Mouse (Mus musculus) forebrain, embryonic 12.5 days (tissue): ENCODE results near the gene Rab20. TPM values are rescaled to one million over a fixed set of nuclear protein-coding genes. Genes with fewer than 3 reads are reported as not detected.
A peak's percentile ranks its signal among the peaks of the same experiment; 100 is the strongest.
"Not testable (repeated sequence)": the region's sequence is repeated elsewhere in the genome, so short reads cannot be mapped to it uniquely, and the experiment has no call there.

Experiments used
- ATAC-seq: fragments of 200-750 bp; cut with Nextera tagmentation; 2 replicates; pipeline ENCODE4 v1.8.0; 2017; ENCODE audit warnings: moderate TSS enrichment; ENCODE audit not compliant: low FRiP score
- H3K27ac ChIP-seq: fragments of 300-500 bp; sonication (generic); 2 replicates; pipeline ENCODE4 v1.5.1; 2016; ENCODE audit warnings: mild to moderate bottlenecking
- H3K27me3 ChIP-seq: fragments of 300-500 bp; sonication (generic); 2 replicates; pipeline ENCODE4 v1.6.1; 2016; ENCODE audit warnings: mild to moderate bottlenecking
- H3K36me3 ChIP-seq: fragments of 300-500 bp; sonication (generic); replicated peaks from 2 replicates; pipeline ENCODE4 v1.6.1; 2016; ENCODE audit warnings: mild to moderate bottlenecking
- H3K4me1 ChIP-seq: fragments of 300-500 bp; sonication (generic); 2 replicates; pipeline ENCODE4 v1.6.1; 2016
- H3K4me2 ChIP-seq: fragments of 300-500 bp; sonication (generic); 2 replicates; pipeline ENCODE4 v1.6.1; 2016; ENCODE audit warnings: mild to moderate bottlenecking, moderate library complexity
- H3K4me3 ChIP-seq: fragments of 300-500 bp; sonication (generic); replicated peaks from 2 replicates; pipeline ENCODE4 v1.5.1; 2016; ENCODE audit warnings: mild to moderate bottlenecking
- H3K9ac ChIP-seq: fragments of 300-500 bp; sonication (generic); 2 replicates; pipeline ENCODE4 v1.6.1; 2016; ENCODE audit warnings: mild to moderate bottlenecking
- H3K9me3 ChIP-seq: fragments of 300-500 bp; sonication (generic); 2 replicates; pipeline ENCODE4 v1.6.1; 2016
- WGBS: fragments of 180-500 bp; shearing (Covaris S2); methylation state at CpG from one replicate; pipeline ENCODE4 v1.1.7; 2016; 5-methylcytosine and 5-hydroxymethylcytosine counted together
- polyA plus RNA-seq: library from polyadenylated mRNA; unstranded; fragments of >200 nt; fragmentation: Nextera tagmentation; extraction: Ambion mirVana; gene quantifications from 2 replicates; pipeline ENCODE4 v1.2.1, GENCODE M21; 2016

Gene Rab20
- polyA plus RNA-seq, 1 experiment from 2014 or later: 0.36 TPM

DNA sequence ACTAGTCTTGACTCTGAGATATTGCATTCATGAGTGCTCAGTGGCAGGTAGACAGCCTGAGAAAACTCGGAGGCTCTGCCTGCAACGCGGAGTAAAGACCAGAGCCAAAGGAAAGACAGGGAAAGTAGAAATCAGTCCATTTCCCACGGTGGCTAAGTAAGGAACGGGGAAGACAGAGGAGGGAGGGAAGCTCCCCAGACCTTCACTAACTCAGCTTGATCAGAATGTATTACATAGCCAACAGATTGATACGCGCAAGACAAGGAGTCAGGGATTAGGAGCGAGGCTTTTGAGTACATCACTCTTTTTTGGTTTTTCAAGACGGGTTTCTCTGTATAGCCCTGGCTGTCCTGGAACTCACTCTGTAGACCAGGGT is 1.3 kb downstream of the Rab20 start:
- peak overlapping the region; percentile 0; the same call in 1 of the 2 replicates for H3K4me3 ChIP-seq
- no peak for ATAC-seq
- WGBS: 6% methylated on average over 9 of the region's 9 CpGs
- H3K9ac ChIP-seq: no peak overlapping the region
- H3K4me1 ChIP-seq: peaks cover 28% of the 10 kb centered on the region
- H3K27me3 ChIP-seq: peaks cover 97% of the 10 kb centered on the region
- no peaks in the 10 kb centered on the region for H3K36me3 ChIP-seq
- peak overlapping the region; percentile 88 for H3K4me2 ChIP-seq
- H3K9me3 ChIP-seq: no peaks in the 10 kb centered on the region
- no peak overlapping the region for H3K27ac ChIP-seq

DNA sequence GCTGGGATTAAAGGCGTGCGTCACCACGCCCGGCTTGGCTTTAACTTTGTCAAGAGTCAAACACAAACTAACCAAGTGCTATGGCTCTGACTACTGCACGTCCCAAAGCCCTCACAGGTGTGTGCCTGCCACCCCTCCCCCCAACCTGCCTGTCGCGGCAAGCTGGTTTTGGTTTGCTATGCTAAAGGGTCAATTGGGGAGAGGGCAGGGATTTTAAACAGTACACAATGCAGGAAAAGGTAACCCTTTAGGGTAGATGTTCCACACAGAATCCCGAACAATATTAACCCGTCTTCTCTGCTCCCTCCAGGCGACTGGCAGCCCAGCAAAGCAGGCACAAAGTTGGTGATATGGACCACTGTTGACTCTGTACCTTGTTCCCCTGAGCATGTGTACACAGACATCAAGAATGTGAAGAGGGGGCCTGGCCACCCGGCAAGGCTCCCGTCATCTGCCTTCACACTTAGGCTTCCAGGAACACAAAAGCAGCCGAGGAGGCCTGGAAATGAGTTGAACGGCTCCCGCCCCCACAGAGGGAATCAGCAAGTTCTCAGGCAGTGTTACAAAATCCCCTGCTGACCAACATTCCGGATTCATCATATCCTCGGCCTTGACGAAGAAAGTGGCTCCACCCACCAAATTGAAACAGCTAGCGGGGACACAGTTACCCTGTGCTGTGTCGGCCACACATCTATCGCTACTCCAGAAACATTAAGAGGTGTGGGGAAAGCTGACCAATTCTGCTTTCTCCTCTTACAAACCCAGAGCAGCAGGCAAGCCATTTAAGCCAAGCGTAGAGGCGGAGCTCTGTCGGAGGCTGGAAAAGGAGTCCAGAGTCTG is 2.0 kb downstream of the Rab20 start:
- peaks cover 94% of the 10 kb centered on the region for H3K27me3 ChIP-seq
- 7% methylated on average over 24 of the region's 24 CpGs for WGBS
- H3K4me1 ChIP-seq: peaks cover 28% of the 10 kb centered on the region
- H3K4me3 ChIP-seq: peak overlapping the region; percentile 0; the same call in 1 of the 2 replicates
- no peaks in the 10 kb centered on the region for H3K9me3 ChIP-seq
- peak overlapping the region; percentile 88 for H3K4me2 ChIP-seq
- no peaks in the 10 kb centered on the region for H3K36me3 ChIP-seq
- ATAC-seq: no peak
- no peak overlapping the region for H3K27ac ChIP-seq
- H3K9ac ChIP-seq: no peak overlapping the region

- WGBS: 24% methylated on average over 2 of the region's 2 CpGs
These were observed 2.6 kb downstream of the Rab20 start for GRCm38 (mm10) chr8:11475876-11476275.

DNA sequence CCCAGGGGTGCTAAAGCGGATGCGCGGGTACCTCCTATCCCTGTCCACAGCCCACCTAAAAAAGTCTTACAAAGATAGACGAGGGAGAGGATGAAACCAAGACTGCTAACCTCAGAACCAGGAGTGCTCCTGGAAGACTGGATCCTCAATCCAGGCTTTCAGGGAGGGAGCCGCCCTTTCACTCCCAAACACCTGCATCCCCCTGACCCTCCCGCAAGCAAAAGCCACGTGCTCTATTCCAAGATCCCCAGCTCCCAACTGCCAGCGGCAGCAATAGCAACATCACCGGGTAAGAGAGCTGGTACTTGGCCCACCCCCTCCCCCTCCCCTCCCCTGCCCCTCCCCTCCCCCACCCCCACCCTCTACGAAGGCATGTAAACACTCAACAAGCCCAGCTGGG is 3.1 kb downstream of the Rab20 start:
- Histone ChIP-seq H3K4me1 (peaks cover 31% of the 10 kb centered on the region), H3K9me3 (no peaks in the 10 kb centered on the region), H3K9ac (no peak overlapping the region), H3K36me3 (no peaks in the 10 kb centered on the region), H3K27me3 (peaks cover 91% of the 10 kb centered on the region), H3K4me3 (no peak overlapping the region), H3K4me2 (no peak overlapping the region), H3K27ac (no peak overlapping the region)
- 5% methylated on average over 9 of the region's 10 CpGs for WGBS
- ATAC-seq: no peak

More at GRCm38 (mm10) chr8:11475876-11476275, 2.6 kb downstream of the Rab20 start:
- Histone ChIP-seq H3K9me3 (no peaks in the 10 kb centered on the region), H3K4me3 (no peak overlapping the region), H3K27ac (no peak overlapping the region), H3K4me1 (peaks cover 31% of the 10 kb centered on the region), H3K27me3 (peaks cover 92% of the 10 kb centered on the region), H3K4me2 (no peak overlapping the region), H3K36me3 (no peaks in the 10 kb centered on the region), H3K9ac (no peak overlapping the region)
- ATAC-seq: no peak

DNA sequence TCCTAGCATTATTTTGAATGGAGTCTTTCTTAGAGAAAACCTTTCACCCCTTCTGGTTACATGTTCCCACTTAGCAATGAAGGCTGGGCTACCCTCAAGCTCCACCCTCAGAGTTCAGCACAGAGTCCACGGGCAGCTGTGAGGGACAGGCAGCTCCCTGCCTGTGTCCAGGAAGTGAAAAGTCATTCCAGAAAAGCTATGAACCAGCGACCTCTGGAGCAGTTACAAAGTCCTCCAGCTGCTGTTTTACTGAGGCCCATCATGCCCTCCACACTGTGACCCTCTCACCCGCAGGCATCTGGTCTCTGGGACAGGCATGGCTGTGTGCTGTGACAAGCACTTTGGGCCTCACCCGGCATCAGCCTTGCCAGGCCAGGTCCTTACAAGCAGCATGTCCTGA is 5.4 kb downstream of the Rab20 start:
- Histone ChIP-seq H3K9me3 (no peaks in the 10 kb centered on the region), H3K4me1 (peaks cover 21% of the 10 kb centered on the region), H3K27ac (no peak overlapping the region), H3K4me3 (no peak overlapping the region), H3K36me3 (no peaks in the 10 kb centered on the region), H3K4me2 (no peak overlapping the region), H3K9ac (no peak overlapping the region), H3K27me3 (peaks cover 69% of the 10 kb centered on the region)
- WGBS: 48% methylated on average over 4 of the region's 4 CpGs
- no peak for ATAC-seq

GRCm38 (mm10) chr8:11471309-11471708 is 7.2 kb downstream of the Rab20 start:
- peaks cover 51% of the 10 kb centered on the region for H3K27me3 ChIP-seq
- no peaks in the 10 kb centered on the region for H3K36me3 ChIP-seq
- WGBS: 32% methylated on average over 8 of the region's 8 CpGs
- H3K9ac ChIP-seq: no peak overlapping the region
- H3K9me3 ChIP-seq: no peaks in the 10 kb centered on the region
- no peak for ATAC-seq
- H3K27ac ChIP-seq: no peak overlapping the region
- no peak overlapping the region for H3K4me2 ChIP-seq
- H3K4me3 ChIP-seq: no peak overlapping the region
- H3K4me1 ChIP-seq: peaks cover 8% of the 10 kb centered on the region

GRCm38 (mm10) chr8:11470694-11471093 is 7.8 kb downstream of the Rab20 start:
- Histone ChIP-seq H3K9ac (no peak overlapping the region), H3K36me3 (no peaks in the 10 kb centered on the region), H3K9me3 (no peaks in the 10 kb centered on the region), H3K27ac (no peak overlapping the region), H3K4me2 (no peak overlapping the region), H3K4me1 (peaks cover 13% of the 10 kb centered on the region), H3K4me3 (no peak overlapping the region), H3K27me3 (peaks cover 45% of the 10 kb centered on the region)
- 71% methylated on average over 7 of the region's 7 CpGs for WGBS
- no peak for ATAC-seq

DNA sequence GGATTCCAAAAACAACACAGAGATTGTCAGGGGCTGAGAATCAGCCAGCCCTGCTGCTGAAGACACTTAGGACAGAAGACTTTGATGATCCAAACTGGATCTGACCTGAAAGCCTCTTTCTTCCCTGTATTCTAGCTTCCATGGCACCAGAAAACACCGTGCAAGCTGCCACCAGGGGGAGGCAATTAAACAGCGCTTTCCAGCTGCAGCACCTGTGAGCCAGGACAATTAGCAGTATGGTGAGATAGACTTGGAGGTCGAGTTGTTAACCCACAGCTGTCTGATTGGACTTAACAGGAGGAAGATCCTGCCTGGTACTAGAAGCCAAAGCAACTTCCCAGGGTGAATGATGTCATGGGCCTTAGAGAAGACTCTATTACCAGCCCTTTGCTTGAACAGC is 9.4 kb downstream of the Rab20 start:
- ATAC-seq: no peak
- Histone ChIP-seq H3K27me3 (peaks cover 29% of the 10 kb centered on the region), H3K4me2 (no peak overlapping the region), H3K4me3 (no peak overlapping the region), H3K4me1 (peaks cover 13% of the 10 kb centered on the region), H3K9me3 (no peaks in the 10 kb centered on the region), H3K27ac (no peak overlapping the region), H3K36me3 (no peaks in the 10 kb centered on the region), H3K9ac (no peak overlapping the region)
- 5% methylated on average over 3 of the region's 3 CpGs for WGBS

- H3K4me2 ChIP-seq, H3K27me3 ChIP-seq, H3K27ac ChIP-seq, H3K4me3 ChIP-seq, H3K9me3 ChIP-seq, H3K36me3 ChIP-seq, ATAC-seq, H3K9ac ChIP-seq: not testable (repeated sequence)
- peaks cover 13% of the 10 kb centered on the region for H3K4me1 ChIP-seq
- 52% methylated on average over 5 of the region's 5 CpGs for WGBS
These were observed 12.0 kb downstream of the Rab20 start for GRCm38 (mm10) chr8:11466528-11466927.

DNA sequence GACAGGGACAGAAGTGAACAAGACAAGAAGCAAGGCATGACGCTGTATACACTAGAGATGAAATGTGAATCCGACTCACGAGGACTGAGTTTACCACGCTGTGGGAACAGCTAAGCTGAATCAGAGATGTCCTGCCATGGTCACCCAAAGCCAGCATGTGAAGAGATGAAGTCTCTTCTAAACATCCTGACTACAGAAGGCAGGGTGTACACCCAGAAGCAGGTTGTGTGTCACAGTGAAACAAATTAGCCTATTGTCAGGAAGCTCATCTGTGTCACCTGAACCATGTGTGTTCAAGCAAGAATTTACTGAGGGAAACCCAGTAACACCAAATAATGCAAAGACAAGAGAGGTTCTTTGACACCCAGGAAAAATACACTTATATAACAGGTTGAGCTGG is 12.9 kb downstream of the Rab20 start:
- Histone ChIP-seq H3K9me3 (no peaks in the 10 kb centered on the region), H3K4me3 (no peak overlapping the region), H3K4me1 (peaks cover 10% of the 10 kb centered on the region), H3K36me3 (no peaks in the 10 kb centered on the region), H3K27me3 (peaks cover 4% of the 10 kb centered on the region; the same call in 1 of the 2 replicates), H3K4me2 (no peak overlapping the region), H3K9ac (no peak overlapping the region), H3K27ac (no peak overlapping the region)
- 86% methylated on average over 4 of the region's 4 CpGs for WGBS
- no peak for ATAC-seq

- Histone ChIP-seq H3K9ac (no peak overlapping the region), H3K27me3 (no peaks in the 10 kb centered on the region), H3K27ac (no peak overlapping the region), H3K4me1 (peaks cover 10% of the 10 kb centered on the region), H3K9me3 (no peaks in the 10 kb centered on the region), H3K4me2 (no peak overlapping the region), H3K36me3 (no peaks in the 10 kb centered on the region), H3K4me3 (no peak overlapping the region)
- WGBS: 82% methylated on average over 3 of the region's 3 CpGs
- ATAC-seq: no peak
These were observed 13.9 kb downstream of the Rab20 start for GRCm38 (mm10) chr8:11464707-11464964.

GRCm38 (mm10) chr8:11463889-11464706 is 14.4 kb downstream of the Rab20 start:
- 87% methylated on average over 12 of the region's 12 CpGs for WGBS

DNA sequence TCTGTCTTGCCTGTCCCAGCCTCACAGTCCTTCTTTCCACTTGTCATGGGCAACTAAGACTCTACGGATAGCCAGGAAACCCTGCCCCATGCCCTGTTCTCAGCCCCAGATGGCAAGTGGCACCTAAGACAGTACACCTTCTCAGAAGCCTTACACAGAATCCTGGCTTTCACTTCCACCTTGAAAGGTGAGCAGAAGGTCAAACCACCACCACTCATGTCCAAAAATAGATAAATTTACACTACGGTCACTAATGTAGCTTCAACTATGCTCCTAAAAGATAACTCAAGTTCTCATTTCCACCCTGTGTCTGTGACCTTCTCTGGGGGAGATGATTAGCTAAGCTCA is 15.0 kb downstream of the Rab20 start:
- Histone ChIP-seq H3K27me3 (no peaks in the 10 kb centered on the region), H3K4me2 (no peak overlapping the region), H3K9me3 (no peaks in the 10 kb centered on the region), H3K4me1 (peaks cover 7% of the 10 kb centered on the region; the same call in 1 of the 2 replicates), H3K9ac (no peak overlapping the region), H3K4me3 (no peak overlapping the region), H3K27ac (no peak overlapping the region), H3K36me3 (no peaks in the 10 kb centered on the region)
- no peak for ATAC-seq
- WGBS: 97% methylated on average over 2 of the region's 2 CpGs

More at GRCm38 (mm10) chr8:11463889-11464706, 14.4 kb downstream of the Rab20 start:
- Histone ChIP-seq H3K4me1 (peaks cover 9% of the 10 kb centered on the region), H3K27me3 (no peaks in the 10 kb centered on the region), H3K9me3 (no peaks in the 10 kb centered on the region), H3K4me2 (no peak overlapping the region), H3K4me3 (no peak overlapping the region), H3K9ac (no peak overlapping the region), H3K27ac (no peak overlapping the region), H3K36me3 (no peaks in the 10 kb centered on the region)
- no peak for ATAC-seq
